ENCODE assay signal across 12 mouse cellular contexts in genomic region chr1:189608640-189609039, GRCm38 (mm10).
DNase-seq lines count a peak whose midpoint lies in the region.
"Had no signal": no experiment of that assay in that cellular context is flagged by ENCODE, and none has a peak within 500 bp of the region (broad histone marks: within the 10 kb centered on the region; RNA-seq: fewer than 3 reads in every experiment).

No protein-coding gene starts in this region.

- peak; percentile 22 to 34 for DNase-seq in spleen, adult 18-20 months
- DNase-seq in spleen, postnatal 14 days (ENCODE audit: low spot score in 2 of 2), result no peak
- peak; percentile 66 for DNase-seq in T-cell, adult 2 months (ENCODE audit: low spot score)
- peak; percentile 64 to 70 for DNase-seq in spleen, postnatal 36 days (ENCODE audit: low spot score in 2 of 2)
- DNase-seq in cerebellum, postnatal 25 days, result no peak
- DNase-seq in urinary bladder, adult 18-20 months (ENCODE audit: low spot score in 2 of 2), result no peak
- no peak for DNase-seq in left cerebral cortex, adult 9 months (ENCODE audit: low spot score in 2 of 2)
- DNase-seq: cerebellum, adult 11 months; gastrocnemius, postnatal 14 days; kidney, adult 11 months; kidney, postnatal 25 days; layer of hippocampus, postnatal 36 days had no signal

Comparison
In these comparisons a context has a peak if more than half of its experiments do, and no peak if none do; other contexts are left out.
1. DNase-seq: peak in spleen, adult 18-20 months (2 of 2), T-cell, adult 2 months (single experiment) and spleen, postnatal 36 days (2 of 2); none in spleen, postnatal 14 days (0 of 2), cerebellum, postnatal 25 days (0 of 2), urinary bladder, adult 18-20 months (0 of 2) and left cerebral cortex, adult 9 months (0 of 2).